Mouse (Mus musculus) gastrocnemius, adult 2 months (tissue): Measurements from ENCODE around the gene Milr1. TPM values are rescaled to one million over a fixed set of nuclear protein-coding genes. Genes with fewer than 3 reads are reported as not detected.
"Not testable (repeated sequence)": the region's sequence is repeated elsewhere in the genome, so short reads cannot be mapped to it uniquely, and the experiment has no call there.

ENCODE experiments used
- DNase-seq: peaks from one replicate; pipeline ENCODE4 v3.0.0; 2022
- H3K27ac ChIP-seq: fragments of 200-600 bp; 2 replicates; pipeline ENCODE4 v1.8.1; 2022; ENCODE audit warnings: mild to moderate bottlenecking
- H3K4me3 ChIP-seq: fragments of 200-600 bp; 2 replicates; pipeline ENCODE4 v1.8.1; 2022; ENCODE audit warnings: mild to moderate bottlenecking, moderate library complexity
- CTCF ChIP-seq: fragments of 200-600 bp; IDR thresholded peaks from 2 replicates; pipeline ENCODE4 v1.8.1; 2022; ENCODE audit warnings: antibody characterized with exemption, mild to moderate bottlenecking, moderate library complexity
- intact Hi-C: fragments of 180-260 bp; cut with DNase I; formaldehyde crosslinking; loops from one replicate; pipeline ENCODE4 v1.15.1; 2025
- total RNA-seq, 2 experiments: library from RNA; stranded (reverse); gene quantifications; 2 replicates each; pipeline ENCODE4 v1.2.3; 2021

Gene Milr1
- total RNA-seq, 2 experiments from 2014 or later = not detected

- no peak for DNase-seq
- intact Hi-C loops = no loop called here
- Histone ChIP-seq H3K4me3 (no peak overlapping the region), H3K27ac (no peak overlapping the region)
- no peak for TF ChIP-seq CTCF
Observed at GRCm38 (mm10) chr11:106720379-106720778, 30.6 kb upstream of the Milr1 start.

- H3K4me3 ChIP-seq = no peak overlapping the region
- peak; percentile 46 for DNase-seq
- intact Hi-C loops = no loop called here
- TF ChIP-seq CTCF = no peak
- H3K27ac ChIP-seq = peak overlapping the region; percentile 56
Observed at GRCm38 (mm10) chr11:106722831-106723361, 28.1 kb upstream of the Milr1 start.

- DNase-seq = no peak
- no peak overlapping the region for H3K27ac ChIP-seq
- TF ChIP-seq CTCF = no peak
- H3K4me3 ChIP-seq = no peak overlapping the region
- intact Hi-C loops = no loop called here
Observed at GRCm38 (mm10) chr11:106723611-106724125, 27.4 kb upstream of the Milr1 start.

- no peak for TF ChIP-seq CTCF
- intact Hi-C loops = no loop called here
- no peak overlapping the region for H3K27ac ChIP-seq
- DNase-seq = no peak
- no peak overlapping the region for H3K4me3 ChIP-seq
Observed at GRCm38 (mm10) chr11:106724176-106724915, 26.7 kb upstream of the Milr1 start.

GRCm38 (mm10) chr11:106724916-106725235 lies 26.1 kb upstream of the Milr1 start:
- DNase-seq, H3K27ac ChIP-seq, H3K4me3 ChIP-seq, intact Hi-C loops: not testable (repeated sequence)

- H3K27ac ChIP-seq = no peak overlapping the region
- TF ChIP-seq CTCF = no peak
Observed at GRCm38 (mm10) chr11:106727967-106728366, 23.1 kb upstream of the Milr1 start.

GRCm38 (mm10) chr11:106728402-106729366 lies 22.3 kb upstream of the Milr1 start:
- TF ChIP-seq CTCF = no peak
- DNase-seq = no peak
- intact Hi-C loops = no loop called here

More at GRCm38 (mm10) chr11:106727967-106728366, 23.1 kb upstream of the Milr1 start:
- intact Hi-C loops = no loop called here
- H3K4me3 ChIP-seq = no peak overlapping the region
- DNase-seq = no peak

GRCm38 (mm10) chr11:106729656-106730055 lies 21.4 kb upstream of the Milr1 start:
- Histone ChIP-seq H3K4me3 (no peak overlapping the region), H3K27ac (peak overlapping the region; percentile 68)
- DNase-seq = no peak
- no peak for TF ChIP-seq CTCF
- intact Hi-C loops = no loop called here

More at GRCm38 (mm10) chr11:106728402-106729366, 22.3 kb upstream of the Milr1 start:
- peak overlapping the region; percentile 28; the same call in 1 of the 2 replicates for H3K27ac ChIP-seq
- no peak overlapping the region for H3K4me3 ChIP-seq

- Histone ChIP-seq H3K27ac (peak overlapping the region; percentile 68), H3K4me3 (no peak overlapping the region)
- no peak for TF ChIP-seq CTCF
- DNase-seq = no peak
- intact Hi-C loops = no loop called here
Observed at GRCm38 (mm10) chr11:106730714-106731113, 20.3 kb upstream of the Milr1 start.

GRCm38 (mm10) chr11:106736614-106737013 lies 14.4 kb upstream of the Milr1 start:
- no peak for DNase-seq
- H3K27ac ChIP-seq = peak overlapping the region; percentile 82
- H3K4me3 ChIP-seq = no peak overlapping the region
- intact Hi-C loops = loop anchor here (2.0 to 5.0 kb wide), 2 partner anchors 26 to 39 kb away; no protein-coding TSS in a partner anchor
- no peak for TF ChIP-seq CTCF

GRCm38 (mm10) chr11:106737178-106737621 lies 13.8 kb upstream of the Milr1 start:
- DNase-seq = peak; percentile 56
- Histone ChIP-seq H3K27ac (peak overlapping the region; percentile 82), H3K4me3 (no peak overlapping the region)
- intact Hi-C loops = loop anchor here (2.0 to 5.0 kb wide), 2 partner anchors 26 to 40 kb away; no protein-coding TSS in a partner anchor
- no peak for TF ChIP-seq CTCF

- Histone ChIP-seq H3K27ac (peak overlapping the region; percentile 46), H3K4me3 (no peak overlapping the region)
- intact Hi-C loops = loop anchor here (5.0 kb wide), 1 partner anchor 42 kb away; no protein-coding TSS in a partner anchor
- TF ChIP-seq CTCF = no peak
- DNase-seq = no peak
Observed at GRCm38 (mm10) chr11:106739116-106739515, 11.9 kb upstream of the Milr1 start.

- intact Hi-C loops = loop anchor here (10.0 kb wide), 2 partner anchors 226 to 326 kb away; no protein-coding TSS in a partner anchor
- DNase-seq, H3K27ac ChIP-seq: not testable (repeated sequence)
Observed at GRCm38 (mm10) chr11:106740724-106741123, 10.3 kb upstream of the Milr1 start.

More at GRCm38 (mm10) chr11:106740724-106741123, 10.3 kb upstream of the Milr1 start:
- H3K4me3 ChIP-seq = not testable (repeated sequence)
